Mouse (Mus musculus): ENCODE results near the gene Lrrfip1.

DNA sequence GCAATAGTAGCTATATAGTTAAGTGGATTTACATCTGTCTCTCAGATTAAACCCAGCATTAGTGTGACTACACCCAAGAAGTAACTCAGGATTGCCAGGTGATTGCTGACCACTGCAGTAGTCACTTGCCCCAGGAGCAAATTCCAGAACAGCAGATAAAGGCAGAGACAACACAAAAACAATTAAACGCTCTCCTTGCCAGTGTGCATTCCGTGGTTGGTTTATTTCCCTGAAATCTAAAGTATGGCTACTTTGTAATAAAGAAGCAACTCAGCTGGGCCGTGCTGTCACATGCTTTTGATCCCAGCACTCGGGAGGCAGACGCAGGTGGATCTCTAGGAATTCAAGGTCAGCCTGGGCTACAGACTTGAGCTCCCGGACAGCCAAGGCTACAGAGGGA is 59.7 kb downstream of the Lrrfip1 start:
- TF ChIP-seq CTCF (IDR thresholded peaks at IDR 0.05; ENCODE audit: borderline replicate concordance, extremely low read depth, insufficient read depth, insufficient read length) = no peak
- TF ChIP-seq POLR2A (IDR thresholded peaks at IDR 0.05; ENCODE audit: borderline replicate concordance, extremely low read depth, insufficient read depth, insufficient read length, poor library complexity, severe bottlenecking) = no peak

All from brain, embryonic 14.5 days (tissue).